10 mouse cellular contexts compared by ENCODE assay signal in genomic region chr11:52167901-52168302, GRCm38 (mm10). TPM values are rescaled to one million over a fixed set of nuclear protein-coding genes. Genes with fewer than 3 reads are reported as not detected.
DNase-seq lines count a peak whose midpoint lies in the region; ATAC-seq and TF ChIP-seq lines count a peak whose summit lies in the region.
"Not testable (repeated sequence)": the region's sequence is repeated elsewhere in the genome, so short reads cannot be mapped to it uniquely, and the experiment has no call there.
"Had no signal": no experiment of that assay in that cellular context is flagged by ENCODE, and none has a peak within 500 bp of the region (broad histone marks: within the 10 kb centered on the region; RNA-seq: fewer than 3 reads in every experiment).

No protein-coding gene starts in this region.

- peaks cover 15% of the 10 kb centered on the region for H3K27me3 ChIP-seq in C2C12 (ENCODE audit: control insufficient read depth, insufficient read depth, insufficient read length)
- H3K27me3 ChIP-seq in forebrain, embryonic 16.5 days (replicated peaks; ENCODE audit: control insufficient read depth, insufficient read depth, low read length) = peaks cover 22% of the 10 kb centered on the region
- peaks cover 21% of the 10 kb centered on the region for H3K27me3 ChIP-seq in kidney, embryonic 16.5 days (ENCODE audit: insufficient read depth, low read length)
- H3K27me3 ChIP-seq in liver, embryonic 13.5 days = peaks cover 73% of the 10 kb centered on the region
- H3K27me3 ChIP-seq in midbrain, embryonic 11.5 days (ENCODE audit: control insufficient read depth, insufficient read depth, low read length) = peaks cover 14% of the 10 kb centered on the region
- H3K27me3 ChIP-seq in spleen, adult 2 months (ENCODE audit: control insufficient read depth, insufficient read depth, low read length) = not testable (repeated sequence)

- intact Hi-C loops in heart, postnatal 36 days (cut with DNase I) = not testable (repeated sequence)

- H3K4me1 ChIP-seq in brown adipose tissue, adult 24 weeks (ENCODE audit: control insufficient read depth, insufficient read depth, insufficient read length, low read length); forebrain, embryonic 16.5 days (replicated peaks; ENCODE audit: control insufficient read depth, insufficient read depth, low read length); kidney, embryonic 16.5 days (ENCODE audit: insufficient read depth, low read length); liver, embryonic 13.5 days (replicated peaks); midbrain, embryonic 11.5 days (ENCODE audit: control insufficient read depth, insufficient read depth, low read length); spleen, adult 2 months (ENCODE audit: control insufficient read depth, insufficient read depth, insufficient read length): not testable (repeated sequence)

- H3K36me3 ChIP-seq in C2C12 (ENCODE audit: control insufficient read depth, insufficient read depth); forebrain, embryonic 16.5 days (ENCODE audit: control insufficient read depth, insufficient read depth); kidney, embryonic 16.5 days (ENCODE audit: insufficient read depth, low read length); liver, embryonic 13.5 days; midbrain, embryonic 11.5 days (ENCODE audit: control insufficient read depth, insufficient read depth, low read length); spleen, adult 2 months (ENCODE audit: control insufficient read depth, insufficient read depth, low read length): not testable (repeated sequence)

- not testable (repeated sequence) for H3K79me3 ChIP-seq in C2C12 (ENCODE audit: low read depth)

- H3K9ac ChIP-seq in forebrain, embryonic 16.5 days (replicated peaks; ENCODE audit: low read depth, low read length); liver, embryonic 13.5 days: not testable (repeated sequence)
- H3K9ac ChIP-seq in kidney, embryonic 16.5 days (replicated peaks; ENCODE audit: low read length) = peak overlapping the region; percentile 64
- H3K9ac ChIP-seq in midbrain, embryonic 11.5 days (ENCODE audit: low read length) = peak overlapping the region; percentile 40; the same call in 1 of the 2 replicates

- 2% methylated on average over 20 of the region's 42 CpGs for WGBS in forebrain, embryonic 16.5 days
- 1% methylated on average over 28 of the region's 42 CpGs for WGBS in kidney, embryonic 16.5 days
- WGBS in liver, embryonic 13.5 days (ENCODE audit: insufficient replicate concordance) = 2% methylated on average over 41 of the region's 42 CpGs
- 1% methylated on average over 29 of the region's 42 CpGs for WGBS in midbrain, embryonic 11.5 days
- 1% methylated on average over 33 of the region's 42 CpGs for WGBS in spleen, adult 2 months

- TF ChIP-seq POLR2A in spleen, adult 2 months (IDR thresholded peaks at IDR 0.05; ENCODE audit: low read depth, low read length) = not testable (repeated sequence)

- H3K27ac ChIP-seq in brown adipose tissue, adult 24 weeks (replicated peaks; ENCODE audit: low read depth, low read length); forebrain, embryonic 16.5 days (ENCODE audit: low read length); kidney, embryonic 16.5 days (ENCODE audit: low read length); liver, embryonic 13.5 days; midbrain, embryonic 11.5 days (ENCODE audit: low read depth, low read length); spleen, adult 2 months (ENCODE audit: insufficient read depth, low read length): not testable (repeated sequence)

- H3K4me3 ChIP-seq in C2C12 (ENCODE audit: insufficient read depth, poor library complexity, severe bottlenecking) = peak overlapping the region; percentile 14
- peak overlapping the region; percentile 65 for H3K4me3 ChIP-seq in brown adipose tissue, adult 24 weeks (ENCODE audit: insufficient read depth, low read depth, low read length)
- peak overlapping the region; percentile 35 for H3K4me3 ChIP-seq in forebrain, embryonic 16.5 days (replicated peaks; ENCODE audit: low read length)
- H3K4me3 ChIP-seq in kidney, embryonic 16.5 days (ENCODE audit: low read length) = peak overlapping the region; percentile 58
- peak overlapping the region; percentile 48 for H3K4me3 ChIP-seq in liver, embryonic 13.5 days (replicated peaks)
- H3K4me3 ChIP-seq in midbrain, embryonic 11.5 days (ENCODE audit: low read depth, low read length) = peak overlapping the region; percentile 32
- peak overlapping the region; percentile 36; the same call in 1 of the 2 replicates for H3K4me3 ChIP-seq in spleen, adult 2 months (ENCODE audit: extremely low read depth, insufficient read depth, insufficient read length)

- H3K9me3 ChIP-seq in forebrain, embryonic 16.5 days (ENCODE audit: control insufficient read depth, low read length); kidney, embryonic 16.5 days (ENCODE audit: low read length); liver, embryonic 13.5 days (replicated peaks); midbrain, embryonic 11.5 days (ENCODE audit: control insufficient read depth, low read length): not testable (repeated sequence)

- peak overlapping the region; percentile 56 for H3K4me2 ChIP-seq in forebrain, embryonic 16.5 days (ENCODE audit: low read length)
- peak overlapping the region; percentile 77 for H3K4me2 ChIP-seq in kidney, embryonic 16.5 days (replicated peaks; ENCODE audit: low read depth, low read length)
- peak overlapping the region; percentile 63 for H3K4me2 ChIP-seq in liver, embryonic 13.5 days
- H3K4me2 ChIP-seq in midbrain, embryonic 11.5 days = peak overlapping the region; percentile 61

- DNase-seq in heart, postnatal 36 days = peak; percentile 38 to 41
- not testable (repeated sequence) for DNase-seq in liver, embryonic 13.5 days; spleen, adult 2 months (ENCODE audit: low read depth in 1 of 2, low spot score in 2 of 2)
- peak; percentile 93 for DNase-seq in midbrain, embryonic 11.5 days (ENCODE audit: low spot score, missing footprints)

- ATAC-seq in forebrain, embryonic 16.5 days = peak; percentile 58; the same call in 1 of the 2 replicates
- peak; percentile 88 for ATAC-seq in kidney, embryonic 16.5 days (ENCODE audit: low FRiP score, low TSS enrichment)
- ATAC-seq in liver, embryonic 13.5 days (ENCODE audit: low read depth) = 0 out of 2 replicates have a peak, but pooled peaks have one; percentile 29
- ATAC-seq in midbrain, embryonic 11.5 days (ENCODE audit: low FRiP score) = peak; percentile 84

- H3K79me2 ChIP-seq in C2C12 (ENCODE audit: control insufficient read depth, insufficient read depth) = not testable (repeated sequence)

- H3ac ChIP-seq in C2C12 (ENCODE audit: control insufficient read depth, insufficient read length, low read depth) = not testable (repeated sequence)

- not testable (repeated sequence) for TF ChIP-seq CTCF in C2C12 (IDR thresholded peaks at IDR 0.05; ENCODE audit: control insufficient read depth, insufficient read depth, insufficient read length); spleen, adult 2 months (IDR thresholded peaks at IDR 0.05; ENCODE audit: extremely low read depth, insufficient read depth, insufficient read length, insufficient replicate concordance)

RNA-seq across cellular contexts. Expression of gene Olfr1373, which starts 22.6 kb away (rescaled TPM):
- not detected for polyA plus RNA-seq in C2C12 (2012; fragmentation: generic; extraction: Trizol)
- not detected in 2 replicates for polyA plus RNA-seq in brown adipose tissue, adult 24 weeks (2012; ENCODE audit: insufficient read depth, insufficient read length, missing spikeins)
- not detected in 2 replicates for polyA plus RNA-seq in forebrain, embryonic 16.5 days (2015; fragmentation: Nextera tagmentation; extraction: Ambion mirVana)
- not detected for total RNA-seq in heart, postnatal 36 days (2021)
- polyA plus RNA-seq in kidney, embryonic 16.5 days (2015; fragmentation: Nextera tagmentation; extraction: Ambion mirVana) = not detected in 2 replicates
- not detected in 2 replicates for polyA plus RNA-seq in liver, embryonic 13.5 days (2015; fragmentation: Nextera tagmentation; extraction: Ambion mirVana)
- polyA plus RNA-seq in midbrain, embryonic 11.5 days (2014; fragmentation: Nextera tagmentation; extraction: Ambion mirVana) = not detected in 2 replicates
- polyA plus RNA-seq in spleen, adult 2 months (2012; rRNA removed) = not detected in 2 replicates
- total RNA-seq: layer of hippocampus, adult 8-10 months; megakaryocyte-erythroid progenitor cell, adult 5-6 weeks had no signal

RNA-seq across cellular contexts. Expression of gene Olfr1371, which starts 45.9 kb away (rescaled TPM):
- not detected for polyA plus RNA-seq in C2C12 (2012; fragmentation: generic; extraction: Trizol)
- polyA plus RNA-seq in brown adipose tissue, adult 24 weeks (2012; ENCODE audit: insufficient read depth, insufficient read length, missing spikeins) = not detected in 2 replicates
- polyA plus RNA-seq in forebrain, embryonic 16.5 days (2015; fragmentation: Nextera tagmentation; extraction: Ambion mirVana) = not detected in 2 replicates
- total RNA-seq in heart, postnatal 36 days (2021) = not detected
- polyA plus RNA-seq in kidney, embryonic 16.5 days (2015; fragmentation: Nextera tagmentation; extraction: Ambion mirVana) = not detected in 2 replicates
- not detected in 2 replicates for polyA plus RNA-seq in liver, embryonic 13.5 days (2015; fragmentation: Nextera tagmentation; extraction: Ambion mirVana)
- polyA plus RNA-seq in midbrain, embryonic 11.5 days (2014; fragmentation: Nextera tagmentation; extraction: Ambion mirVana) = not detected in 2 replicates
- polyA plus RNA-seq in spleen, adult 2 months (2012; rRNA removed) = not detected in 2 replicates
- total RNA-seq: layer of hippocampus, adult 8-10 months; megakaryocyte-erythroid progenitor cell, adult 5-6 weeks had no signal

Comparison
In these comparisons a context has a peak if more than half of its experiments do, and no peak if none do; other contexts are left out.
1. H3K4me3 ChIP-seq: peak in every context shown above with its lines; median percentile 65 in brown adipose tissue, adult 24 weeks; 58 in kidney, embryonic 16.5 days; 48 in liver, embryonic 13.5 days; 36 in spleen, adult 2 months; 35 in forebrain, embryonic 16.5 days; 32 in midbrain, embryonic 11.5 days; 14 in C2C12.
2. ATAC-seq: peak in every context shown above with its lines; median percentile 88 in kidney, embryonic 16.5 days; 84 in midbrain, embryonic 11.5 days; 58 in forebrain, embryonic 16.5 days; 29 in liver, embryonic 13.5 days.